Mouse (Mus musculus) frontal cortex, adult (tissue): Measurements from ENCODE around the gene Mapk8ip3.

ENCODE experiments used
- ATAC-seq: cut with Nextera tagmentation; 2 replicates; pipeline ENCODE4 v1.9.2; 2017; ENCODE audit warnings: mild to moderate bottlenecking, moderate library complexity, mixed read lengths; ENCODE audit not compliant: low TSS enrichment

Mapk8ip3 gene

DNA sequence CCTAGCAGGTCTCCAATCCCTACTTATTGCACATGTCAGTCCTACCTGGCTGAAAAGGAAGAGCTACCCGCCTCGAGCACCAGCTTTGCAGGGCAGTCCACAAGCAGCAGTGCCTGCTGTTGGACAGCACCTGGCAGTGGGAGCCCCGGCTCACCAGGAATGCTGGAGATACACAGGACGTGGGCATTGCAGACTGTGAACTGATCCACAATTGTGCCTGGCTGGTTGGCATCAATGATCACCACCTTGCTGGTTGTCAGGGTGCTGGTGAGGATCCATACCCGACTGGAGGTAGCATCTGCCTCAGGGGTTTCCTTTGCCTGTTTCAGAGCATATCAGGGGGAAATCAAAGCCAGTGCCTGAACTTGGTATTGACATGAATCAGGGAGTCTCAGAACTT, 34.7 kb downstream of the Mapk8ip3 start:
- ATAC-seq: no peak

DNA sequence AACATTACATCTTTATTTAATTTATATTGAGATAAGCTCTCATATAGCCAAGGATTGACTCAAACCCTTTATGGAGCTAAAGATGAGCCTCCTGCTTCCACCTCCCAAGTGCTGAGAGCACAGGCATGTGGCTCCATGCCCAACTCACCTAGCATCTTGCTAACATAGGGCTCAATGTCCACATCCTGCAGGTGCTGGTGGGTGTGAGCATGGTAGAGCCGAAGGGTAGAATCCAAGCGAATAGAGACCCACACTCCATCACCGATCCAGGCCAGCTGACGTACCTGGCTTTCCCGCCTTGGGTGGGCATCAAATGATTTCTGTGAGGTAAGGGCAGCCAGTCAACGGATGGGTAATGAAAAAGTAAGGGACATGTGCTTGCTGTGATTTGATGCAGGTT, 36.8 kb downstream of the Mapk8ip3 start:
- ATAC-seq: no peak

DNA sequence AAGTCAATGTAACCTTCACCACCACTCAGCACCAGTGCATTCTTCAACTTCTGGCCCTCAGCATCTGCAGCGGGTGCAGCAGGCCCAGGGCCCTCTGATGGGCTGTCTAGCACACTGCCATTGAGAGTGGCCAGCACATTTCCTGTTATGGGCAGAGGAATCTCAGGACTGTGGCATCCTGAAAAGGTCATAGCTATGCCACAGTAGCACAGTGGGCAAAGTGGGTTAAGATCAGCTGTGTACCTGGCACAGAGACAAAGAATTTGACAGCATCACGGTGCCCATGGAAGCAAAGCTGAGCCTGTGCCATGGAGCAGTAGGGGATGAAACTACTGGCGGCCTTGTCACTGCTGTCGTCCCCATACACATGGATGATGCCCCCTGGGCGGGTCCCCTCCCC, 37.6 kb downstream of the Mapk8ip3 start:
- no peak for ATAC-seq

- ATAC-seq: no peak
Measured at GRCm38 (mm10) chr17:24898041-24898854, 38.5 kb downstream of the Mapk8ip3 start.

- ATAC-seq: no peak
Measured at GRCm38 (mm10) chr17:24897600-24897999, 39.2 kb downstream of the Mapk8ip3 start.

- no peak for ATAC-seq
Measured at GRCm38 (mm10) chr17:24896993-24897269, 39.8 kb downstream of the Mapk8ip3 start.

DNA sequence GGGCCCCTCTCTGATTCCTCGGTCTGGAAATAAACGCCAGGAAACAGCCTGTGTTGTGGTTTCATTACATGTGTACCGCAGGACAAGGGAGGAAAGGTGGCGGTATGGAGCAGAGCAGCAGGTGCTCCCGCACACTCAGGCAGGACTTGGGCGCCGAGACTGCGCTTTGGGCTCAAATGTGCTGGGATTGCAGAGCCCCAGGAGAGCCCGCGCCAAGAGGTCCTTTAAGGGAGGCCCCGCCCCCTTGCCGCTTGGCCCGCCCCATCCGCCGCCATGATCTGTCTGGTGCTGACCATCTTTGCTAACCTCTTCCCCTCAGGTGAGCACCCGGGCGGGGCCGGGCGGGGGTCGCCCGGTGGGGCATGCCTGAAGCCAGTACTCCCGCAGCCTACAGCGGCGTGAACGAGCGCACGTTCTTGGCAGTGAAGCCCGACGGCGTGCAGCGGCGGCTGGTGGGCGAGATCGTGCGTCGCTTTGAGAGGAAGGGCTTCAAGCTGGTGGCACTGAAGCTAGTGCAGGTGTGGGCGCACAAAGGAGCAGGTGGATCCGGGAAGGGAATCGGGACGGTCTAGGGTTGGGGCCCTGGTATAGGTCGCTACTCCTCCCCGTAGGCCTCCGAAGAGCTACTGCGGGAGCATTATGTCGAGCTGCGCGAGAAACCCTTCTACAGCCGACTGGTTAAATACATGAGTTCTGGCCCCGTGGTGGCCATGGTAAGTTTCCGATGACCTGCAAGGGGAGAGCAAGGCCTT, 40.4 kb downstream of the Mapk8ip3 start, which contains the start of gene Nme3:
Nme3 (plus strand) TSS at position 260 of the 752 bp plus-strand sequence.
- peak; percentile 22 for ATAC-seq

DNA sequence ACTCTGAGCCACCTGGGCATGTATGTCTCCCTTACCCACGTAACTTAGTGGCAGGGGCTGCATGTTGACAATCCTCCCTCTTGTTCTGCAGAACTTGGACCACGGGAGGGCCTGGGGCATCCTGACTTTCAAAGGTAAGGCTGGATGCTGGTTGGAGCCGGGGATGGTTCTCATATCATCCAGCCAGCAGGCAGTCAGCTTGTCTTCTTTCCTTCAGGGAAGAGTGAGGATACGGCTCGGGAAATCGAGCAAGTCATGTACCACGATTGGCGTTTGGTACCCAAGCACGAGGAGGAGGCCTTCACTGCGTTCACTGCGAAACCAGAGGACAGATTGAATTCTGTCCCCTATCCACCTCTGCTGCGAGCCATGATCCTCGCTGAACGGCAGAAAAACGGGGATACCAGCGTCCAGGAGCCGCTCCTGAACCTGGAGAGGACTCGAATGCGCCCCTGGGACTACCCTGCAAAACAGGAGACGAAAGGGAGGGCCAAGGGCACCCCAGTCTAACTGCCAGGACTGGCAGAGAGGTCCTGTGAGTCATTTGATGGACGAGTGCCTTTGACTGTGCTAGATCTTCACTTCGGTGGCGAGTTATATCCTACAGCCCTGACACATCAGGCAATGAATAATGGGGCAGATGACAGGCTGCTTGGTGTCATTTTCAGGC, 41.1 kb downstream of the Mapk8ip3 start:
- no peak for ATAC-seq

GRCm38 (mm10) chr17:24894995-24895547, 41.7 kb downstream of the Mapk8ip3 start, which contains the start of the genes Eme2 and Mrps34:
Gene Eme2 (minus strand): TSS chr17:24895087.
Gene Mrps34 (plus strand): TSS chr17:24895116.
- ATAC-seq: peak; percentile 44

GRCm38 (mm10) chr17:24894061-24894994, 42.4 kb downstream of the Mapk8ip3 start:
- ATAC-seq: no peak

GRCm38 (mm10) chr17:24893276-24893675, 43.5 kb downstream of the Mapk8ip3 start:
- no peak for ATAC-seq

DNA sequence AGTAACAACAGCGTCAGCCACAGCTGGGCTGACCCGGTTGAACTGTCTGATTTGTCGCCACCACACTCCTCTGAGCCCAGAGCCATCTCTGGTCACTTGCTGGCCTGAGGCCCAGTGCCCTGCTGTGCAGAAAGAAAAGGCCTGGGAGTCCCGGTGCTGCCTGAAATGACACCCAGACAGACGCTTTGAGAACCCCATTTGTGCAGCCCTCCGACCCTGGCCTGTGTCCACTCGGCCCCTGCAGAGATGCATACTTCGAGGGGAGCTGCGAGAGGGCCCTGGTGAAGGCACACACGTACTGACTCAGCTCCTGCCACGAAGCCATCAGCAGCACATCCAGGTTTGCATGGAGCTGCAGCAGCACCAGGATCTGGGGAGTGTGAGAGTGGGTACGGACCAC, 44.0 kb downstream of the Mapk8ip3 start:
- no peak for ATAC-seq

DNA sequence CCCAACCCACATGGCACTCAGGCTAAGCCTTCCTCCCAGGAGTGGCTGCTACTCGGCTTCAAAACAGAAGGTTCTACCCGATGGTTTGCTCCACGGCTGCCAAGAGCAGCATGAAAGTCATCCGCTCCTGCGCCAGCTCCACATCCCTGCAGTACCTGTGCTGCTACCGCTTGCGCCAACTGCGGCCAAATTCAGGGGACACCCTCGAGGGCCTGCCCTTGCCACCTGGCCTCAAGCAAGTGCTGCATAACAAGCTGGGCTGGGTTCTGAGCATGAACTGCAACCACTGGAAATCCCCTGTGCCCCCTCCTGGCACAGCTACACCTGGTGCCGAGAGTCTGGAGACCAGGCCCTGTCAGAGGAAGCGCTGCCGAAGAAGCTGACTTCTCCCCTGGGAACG, 45.5 kb downstream of the Mapk8ip3 start:
- no peak for ATAC-seq

GRCm38 (mm10) chr17:24890151-24891092, 46.4 kb downstream of the Mapk8ip3 start:
- ATAC-seq: no peak

DNA sequence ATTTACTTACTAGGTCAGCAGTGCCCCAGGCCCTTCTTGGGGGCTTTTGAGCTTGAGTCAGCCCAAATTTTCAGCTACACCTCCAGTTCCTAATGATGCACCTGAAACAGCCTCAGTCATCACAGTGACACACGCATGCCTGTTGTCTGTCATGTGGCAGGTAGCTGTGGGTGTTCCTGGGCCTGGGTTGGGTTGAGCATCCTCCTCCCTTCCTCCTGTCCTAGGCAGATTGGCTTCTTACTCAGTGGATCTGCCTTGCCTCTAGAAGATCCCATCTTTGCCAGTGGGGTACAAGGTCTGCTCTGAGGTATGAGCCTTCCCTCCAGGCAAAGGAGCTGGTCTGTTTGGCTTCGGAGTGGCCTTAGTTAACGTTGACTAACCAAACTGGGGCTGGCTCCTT, 47.9 kb downstream of the Mapk8ip3 start:
- ATAC-seq: no peak

DNA sequence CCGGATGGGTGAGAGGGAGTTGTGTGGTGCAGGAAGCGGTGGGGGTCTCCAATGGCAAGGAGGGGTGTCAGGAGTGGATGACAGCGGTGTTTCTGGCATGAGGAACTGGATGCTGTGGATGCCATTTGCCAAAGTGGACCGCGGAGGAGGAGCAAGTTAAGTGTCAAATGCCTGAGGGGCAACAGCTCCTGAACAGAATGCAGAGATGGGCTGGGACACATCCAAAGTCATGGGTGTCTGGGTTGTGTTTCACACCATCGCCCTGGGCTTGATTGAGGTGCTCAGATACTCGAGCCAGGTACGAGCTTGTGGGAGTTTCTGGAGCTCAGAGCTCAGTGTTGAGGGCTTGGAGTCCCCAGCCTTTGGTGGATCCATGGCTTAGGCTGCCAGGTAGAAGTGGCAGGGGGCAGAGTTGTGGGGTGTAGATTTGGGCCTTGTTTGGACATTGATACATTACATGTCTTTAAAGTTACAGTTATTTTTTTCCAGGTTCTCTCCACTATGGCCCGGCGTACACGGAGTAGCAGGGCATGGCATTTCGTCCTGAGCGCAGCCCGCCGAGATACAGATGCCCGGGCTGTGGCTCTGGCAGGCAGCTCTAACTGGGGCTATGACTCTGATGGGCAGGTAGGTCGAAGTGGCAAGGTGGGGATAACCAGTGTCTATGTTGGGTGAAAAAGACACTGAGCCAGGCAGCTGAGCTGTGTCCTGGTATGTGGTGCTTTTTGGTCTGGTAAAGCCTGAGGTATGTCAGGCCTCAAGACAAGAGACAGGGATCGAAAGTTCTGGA, 49.3 kb downstream of the Mapk8ip3 start:
- ATAC-seq: no peak

- ATAC-seq: no peak
Measured at GRCm38 (mm10) chr17:24886932-24887271, 49.9 kb downstream of the Mapk8ip3 start.

DNA sequence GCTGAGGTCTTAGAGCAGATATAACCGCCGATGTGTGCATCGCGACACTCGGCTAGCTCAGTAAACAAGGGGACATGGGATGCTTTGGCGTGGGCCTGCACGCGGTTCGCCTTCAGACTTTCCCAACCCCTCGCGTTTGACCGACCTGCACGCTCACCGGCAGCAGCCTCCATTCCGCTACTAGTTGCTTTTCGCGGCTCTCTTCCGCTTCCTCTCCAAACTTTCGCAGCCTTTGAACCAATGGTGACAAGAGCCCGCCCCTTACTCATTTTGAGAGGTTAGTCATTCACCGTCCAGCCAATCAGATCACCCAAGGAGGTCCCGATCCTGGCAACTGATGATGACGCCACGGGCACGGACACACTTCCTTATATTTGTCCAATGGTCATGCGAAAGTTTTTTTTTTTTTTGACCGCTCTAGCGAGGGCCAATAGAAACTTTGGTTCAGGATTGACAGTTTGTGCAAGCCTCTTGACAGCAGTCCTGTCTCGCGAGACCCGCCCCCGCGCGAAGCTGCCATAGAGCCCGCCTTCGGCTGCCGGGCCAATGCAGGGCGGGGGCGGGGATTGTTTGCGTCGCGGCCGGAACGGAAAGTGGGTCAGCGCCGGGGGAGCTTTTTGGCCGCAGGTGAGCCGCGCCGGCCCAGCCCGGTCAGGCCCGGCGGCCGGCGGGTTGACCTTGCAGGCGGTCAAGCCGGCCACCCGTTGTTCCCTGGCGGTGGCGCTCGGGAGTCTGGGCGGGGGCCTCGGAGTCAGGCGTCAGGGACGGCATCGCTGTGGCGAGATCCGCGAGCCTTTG, 50.4 kb downstream of the Mapk8ip3 start, which contains the start of the genes Nubp2 and Spsb3:
Nubp2 (minus strand) TSS at position 216 of the 798 bp plus-strand sequence.
Spsb3 (plus strand) TSS at position 510 of the 798 bp plus-strand sequence.
- ATAC-seq: peak; percentile 86
